Mouse (Mus musculus) CD4-positive helper T cell, adult 2 months (primary cell): ENCODE data around the gene Tubb1.

Experiments used
- DNase-seq: peaks from one replicate; pipeline ENCODE4 v3.0.0-alpha.2; 2012; ENCODE audit warnings: low read depth, missing footprints, low spot score

Gene Tubb1

GRCm38 (mm10) chr2:174501517-174501916 is 51.0 kb downstream of the Tubb1 start:
- DNase-seq: no peak

GRCm38 (mm10) chr2:174502321-174502720 is 51.8 kb downstream of the Tubb1 start:
- DNase-seq: no peak

DNA sequence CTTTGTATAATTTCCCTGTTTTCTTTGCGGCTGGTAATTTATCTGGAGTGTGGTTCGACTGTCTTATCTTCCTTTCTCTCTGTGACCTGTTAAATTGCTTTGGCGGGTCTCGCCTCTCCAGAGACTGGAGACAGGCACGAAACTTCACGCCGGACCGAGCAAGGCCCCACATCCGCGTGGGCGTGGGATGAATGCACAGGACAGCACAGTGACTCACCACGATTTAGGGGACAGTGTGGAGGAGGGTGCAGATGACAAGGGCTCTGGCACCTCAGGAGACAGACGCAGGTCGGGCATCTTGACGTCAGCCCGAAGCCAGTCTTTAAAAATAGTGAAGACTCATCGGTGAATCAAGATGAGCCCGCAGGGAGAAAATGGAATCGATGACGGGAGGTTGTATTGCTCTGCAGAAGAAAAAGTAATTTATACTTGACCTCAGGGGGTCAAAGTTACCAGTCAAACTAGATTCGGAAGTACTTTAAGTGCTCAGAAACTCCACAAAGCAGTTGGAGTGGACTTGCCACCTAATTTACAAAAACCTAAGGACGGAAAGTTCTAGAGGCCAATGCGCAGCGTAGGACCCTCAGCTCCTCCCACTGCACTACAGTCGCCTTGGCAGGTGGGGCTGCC is 52.5 kb downstream of the Tubb1 start:
- DNase-seq: no peak
